Mouse (Mus musculus) CH12.LX (cell line): Measurements from ENCODE around the gene Dhx30. TPM values are rescaled to one million over a fixed set of nuclear protein-coding genes. Genes with fewer than 3 reads are reported as not detected.

Experiments
- DNase-seq: peaks from one replicate; pipeline ENCODE4 v3.0.0-alpha.2; 2013; ENCODE audit errors: extremely low read depth
- H3K27ac ChIP-seq: 2 replicates; pipeline ENCODE4 v1.5.1; 2012; ENCODE audit warnings: low read depth, mild to moderate bottlenecking, control low read depth, moderate library complexity; ENCODE audit not compliant: insufficient read depth
- H3K27me3 ChIP-seq: replicated peaks from 2 replicates; pipeline ENCODE3; 2012; ENCODE audit warnings: inconsistent platforms
- H3K36me3 ChIP-seq, 2 experiments: replicated peaks in 1 of 2; 2 replicates each; pipeline versions ENCODE3 to v1.6.1; 2012; ENCODE audit warnings: inconsistent platforms in 1 of 2, low read length in 1 of 2, mild to moderate bottlenecking in 1 of 2, mixed read lengths in 1 of 2, moderate library complexity in 1 of 2; ENCODE audit not compliant: control insufficient read depth in 1 of 2, insufficient read depth in 1 of 2
- H3K4me1 ChIP-seq, 2 experiments: 2 replicates each; pipeline ENCODE4 v1.6.1; 2012; ENCODE audit warnings: inconsistent platforms in 1 of 2, moderate library complexity in 1 of 2; ENCODE audit not compliant: insufficient read depth in 2 of 2, control insufficient read depth in 1 of 2
- H3K4me2 ChIP-seq: 2 replicates; pipeline ENCODE4 v1.6.1; 2012; ENCODE audit warnings: low read depth, mild to moderate bottlenecking, control low read depth; ENCODE audit not compliant: poor library complexity, insufficient read depth, severe bottlenecking
- H3K4me3 ChIP-seq, 3 experiments: fragments of 150-350 bp in 1 of 3; sonication (generic) in 1 of 3; replicated peaks in 1 of 3; 2 replicates each; pipeline versions ENCODE3 to v1.5.1; 2011 to 2012; ENCODE audit warnings: low read depth in 2 of 3, low read length in 2 of 3, mild to moderate bottlenecking in 2 of 3, moderate library complexity in 2 of 3, control low read depth in 1 of 3, improper control_type of control experiment in 1 of 3, inconsistent platforms in 1 of 3, mixed read lengths in 1 of 3; ENCODE audit not compliant: poor library complexity in 1 of 3
- H3K79me2 ChIP-seq: replicated peaks from 2 replicates; pipeline ENCODE4 v1.6.1; 2012; ENCODE audit warnings: mild to moderate bottlenecking, moderate library complexity; ENCODE audit not compliant: control insufficient read depth, poor library complexity, insufficient read depth, severe bottlenecking; ENCODE audit errors: extremely low read depth
- H3K9ac ChIP-seq: 2 replicates; pipeline ENCODE4 v1.6.1; 2012; ENCODE audit warnings: low read depth, mild to moderate bottlenecking, control low read depth, moderate library complexity; ENCODE audit not compliant: insufficient read depth
- H3K9me3 ChIP-seq: replicated peaks from 2 replicates; pipeline ENCODE3; 2012; ENCODE audit warnings: low read length, inconsistent platforms, mixed read lengths
- CHD2 ChIP-seq: IDR thresholded peaks from 2 replicates; pipeline ENCODE4 v1.6.1; 2011; ENCODE audit warnings: low read length, improper control_type of control experiment
- E2F4 ChIP-seq: IDR thresholded peaks from 2 replicates; pipeline ENCODE4 v1.6.1; 2011; ENCODE audit warnings: low read depth, low read length, improper control_type of control experiment; ENCODE audit not compliant: insufficient replicate concordance
- EP300 ChIP-seq: IDR thresholded peaks from 2 replicates; pipeline ENCODE4 v1.6.1; 2011; ENCODE audit warnings: low read length, improper control_type of control experiment
- JUND ChIP-seq: conservative IDR thresholded peaks from 2 replicates; pipeline ENCODE4 v1.6.1; 2011; ENCODE audit warnings: low read depth, low read length, improper control_type of control experiment
- KAT2A ChIP-seq: IDR thresholded peaks from 2 replicates; pipeline ENCODE4 v1.6.1; 2012; ENCODE audit warnings: low read length, improper control_type of control experiment, inconsistent platforms; ENCODE audit not compliant: insufficient replicate concordance
- MAFK ChIP-seq: IDR thresholded peaks from 2 replicates; pipeline ENCODE4 v1.6.1; 2011; ENCODE audit warnings: low read length, improper control_type of control experiment; ENCODE audit not compliant: insufficient replicate concordance
- MAZ ChIP-seq: IDR thresholded peaks from 2 replicates; pipeline ENCODE4 v1.6.1; 2012; ENCODE audit warnings: low read depth, mild to moderate bottlenecking, inconsistent platforms, low read length, improper control_type of control experiment, moderate library complexity
- MEF2A ChIP-seq: IDR thresholded peaks from 2 replicates; pipeline ENCODE4 v1.6.1; 2014; ENCODE audit warnings: low read depth, mild to moderate bottlenecking, inconsistent platforms, low read length, improper control_type of control experiment, borderline replicate concordance
- MYC ChIP-seq: IDR thresholded peaks from 2 replicates; pipeline ENCODE4 v1.6.1; 2011; ENCODE audit warnings: low read depth, mild to moderate bottlenecking, improper control_type of control experiment, low read length
- NELFE ChIP-seq: IDR thresholded peaks from 2 replicates; pipeline ENCODE4 v1.6.1; 2011; ENCODE audit warnings: low read depth, low read length, improper control_type of control experiment
- POLR2A ChIP-seq: IDR thresholded peaks from 2 replicates; pipeline ENCODE4 v1.6.1; 2011; ENCODE audit warnings: low read depth, mild to moderate bottlenecking, improper control_type of control experiment, low read length
- RCOR1 ChIP-seq: conservative IDR thresholded peaks from 2 replicates; pipeline ENCODE4 v1.6.1; 2012; ENCODE audit warnings: low read depth, mild to moderate bottlenecking, inconsistent platforms, low read length, improper control_type of control experiment
- TBP ChIP-seq: conservative IDR thresholded peaks from 2 replicates; pipeline ENCODE4 v1.6.1; 2011; ENCODE audit warnings: low read depth, low read length, improper control_type of control experiment
- dilution Hi-C: fragments of 300-500 bp; cut with MboI; formaldehyde crosslinking; loops from 2 replicates; pipeline ENCODE4 v1.14.3; 2020; ENCODE audit warnings: low sequenced_read_pairs; ENCODE audit not compliant: extremely low pct_unique_long_range_greater_than_20kb, extremely low pct_ligation_motif_present
- in situ Hi-C: fragments of 300-500 bp; cut with MboI; formaldehyde crosslinking; loops from 3 replicates; pipeline ENCODE4 v1.14.3; 2019; ENCODE audit warnings: low sequenced_read_pairs, low pct_ligation_motif_present, low pct_unique_long_range_greater_than_20kb, mixed read lengths
- polyA plus RNA-seq: library from polyadenylated mRNA; unstranded; fragments of >175 nt; gene quantifications from 2 replicates; pipeline ENCODE4 v1.2.1, GENCODE M21; 2012; ENCODE audit warnings: low read depth; ENCODE audit not compliant: insufficient read length
- total RNA-seq, 2 experiments: library from RNA; depleted of rRNA; stranded (reverse); fragments of 300-350 nt in 1 of 2; fragments of >200 nt in 1 of 2; gene quantifications; 2 replicates each; pipeline ENCODE4 v1.2.3; 2012 to 2014

Gene Dhx30
- total and polyA plus RNA-seq, 3 experiments: 68.8 to 129 (median 99.3) TPM

GRCm38 (mm10) chr9:110051184-110051583 is 66.4 kb downstream of the Dhx30 start:
- dilution Hi-C loops (no loop called here), in situ Hi-C loops (no loop called here)
- Histone ChIP-seq H3K9ac (no peak overlapping the region), H3K27ac (no peak overlapping the region), H3K9me3 (no peaks in the 10 kb centered on the region), H3K27me3 (no peaks in the 10 kb centered on the region), H3K79me2 (no peaks in the 10 kb centered on the region), H3K4me3 (no peak overlapping the region), H3K4me2 (no peak overlapping the region), H3K36me3 (peaks cover 2 to 31% of the 10 kb centered on the region in 2 experiments), H3K4me1 (peaks cover 0 to 2% of the 10 kb centered on the region in 2 experiments; a peak in 1 of 4 replicates)
- TF ChIP-seq NELFE: no peak
- no peak for TF ChIP-seq KAT2A
- TF ChIP-seq MYC: no peak
- no peak for TF ChIP-seq E2F4
- no peak for TF ChIP-seq MAFK
- no peak for TF ChIP-seq EP300
- TF ChIP-seq JUND: no peak
- no peak for TF ChIP-seq TBP
- no peak for TF ChIP-seq MEF2A
- DNase-seq: no peak

GRCm38 (mm10) chr9:110047857-110048256 is 69.8 kb downstream of the Dhx30 start:
- H3K9me3 ChIP-seq: no peaks in the 10 kb centered on the region
- H3K9ac ChIP-seq: no peak overlapping the region
- H3K4me2 ChIP-seq: no peak overlapping the region
- H3K79me2 ChIP-seq: no peaks in the 10 kb centered on the region
- peaks cover under 1 to 26% of the 10 kb centered on the region in 2 experiments for H3K36me3 ChIP-seq
- dilution Hi-C loops (no loop called here), in situ Hi-C loops (no loop called here)
- no peak overlapping the region for H3K27ac ChIP-seq
- H3K27me3 ChIP-seq: no peaks in the 10 kb centered on the region
- TF ChIP-seq RCOR1 (no peak), KAT2A (no peak), E2F4 (no peak), MAZ (no peak)
- no peak for DNase-seq
- H3K4me1 ChIP-seq: no peaks in the 10 kb centered on the region
- H3K4me3 ChIP-seq: no peak overlapping the region

- Histone ChIP-seq H3K27ac (no peak overlapping the region), H3K4me1 (no peaks in the 10 kb centered on the region), H3K36me3 (peaks cover 0 to 22% of the 10 kb centered on the region in 2 experiments), H3K9me3 (no peaks in the 10 kb centered on the region), H3K9ac (no peak overlapping the region), H3K4me3 (no peak overlapping the region), H3K27me3 (no peaks in the 10 kb centered on the region), H3K4me2 (no peak overlapping the region), H3K79me2 (no peaks in the 10 kb centered on the region)
- TF ChIP-seq JUND: no peak
- no peak for TF ChIP-seq POLR2A
- TF ChIP-seq CHD2: no peak
- TF ChIP-seq NELFE: no peak
- TF ChIP-seq RCOR1: no peak
- dilution Hi-C loops (no loop called here), in situ Hi-C loops (no loop called here)
- no peak for DNase-seq
Measured at GRCm38 (mm10) chr9:110047260-110047659, 70.4 kb downstream of the Dhx30 start.
